24 mouse cellular contexts compared by ENCODE assay signal in the genomic region with DNA sequence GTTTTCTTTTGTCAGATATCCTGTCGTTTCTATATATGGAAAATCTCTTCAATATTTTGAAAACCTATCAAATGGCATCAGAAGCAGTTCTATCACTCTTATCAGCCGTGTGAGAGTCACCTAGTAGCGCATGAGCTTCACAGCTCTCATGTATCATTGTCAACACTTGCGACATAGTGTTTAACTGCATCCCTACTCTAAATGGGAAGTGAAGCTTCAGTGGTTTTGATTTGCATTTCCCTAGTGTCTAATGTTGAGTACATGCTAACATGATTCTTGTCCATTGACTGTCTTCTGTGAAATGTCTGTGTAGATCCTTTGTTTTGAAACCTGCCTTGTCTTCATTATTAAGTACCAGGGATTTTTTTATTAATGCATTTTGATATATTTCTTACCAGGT.
"Had no signal": no experiment of that assay in that cellular context is flagged by ENCODE, and none has a peak within 500 bp of the region (broad histone marks: within the 10 kb centered on the region; RNA-seq: fewer than 3 reads in every experiment).

No protein-coding gene starts in this region.

- DNase-seq: kidney, adult 9 months; kidney, postnatal 25 days; layer of hippocampus, adult 9-11 months; liver; lung, adult 18-20 months; lung, postnatal 10 days; lung, postnatal 4 days; retina, postnatal 1 day; right cerebral cortex, postnatal 25 days; spleen, adult 18-20 months; thymus, adult 18-20 months; thymus, postnatal 14 days; thymus, postnatal 4 days had no signal

- H3K9me3 ChIP-seq: limb, embryonic 10.5 days; limb, embryonic 13.5 days; liver, embryonic 12.5 days; liver, embryonic 15.5 days; lung, embryonic 15.5 days; midbrain, embryonic 10.5 days; midbrain, embryonic 13.5 days had no signal

- H3K27me3 ChIP-seq: liver, embryonic 12.5 days; liver, embryonic 15.5 days; lung, embryonic 15.5 days; megakaryocyte, embryonic 14.5 days; midbrain, embryonic 13.5 days had no signal

- H3K36me3 ChIP-seq: limb, embryonic 13.5 days; liver, embryonic 15.5 days; lung, embryonic 15.5 days; midbrain, embryonic 13.5 days had no signal

- H3K4me2 ChIP-seq: limb, embryonic 13.5 days; liver, embryonic 12.5 days; liver, embryonic 15.5 days; lung, embryonic 15.5 days; midbrain, embryonic 13.5 days had no signal

- H3K27ac ChIP-seq: layer of hippocampus, adult 2 months; limb, embryonic 10.5 days; limb, embryonic 13.5 days; liver, embryonic 12.5 days; liver, embryonic 15.5 days; lung, embryonic 15.5 days; midbrain, embryonic 10.5 days; midbrain, embryonic 13.5 days had no signal

- ATAC-seq: intestine, postnatal 0 days; liver, embryonic 12.5 days; midbrain, embryonic 13.5 days; midbrain, embryonic 16.5 days had no signal

- H3K9ac ChIP-seq: limb, embryonic 13.5 days; liver, embryonic 12.5 days; liver, embryonic 15.5 days; lung, embryonic 15.5 days; midbrain, embryonic 13.5 days had no signal

- H3K4me1 ChIP-seq: limb, embryonic 10.5 days; limb, embryonic 13.5 days; liver, embryonic 12.5 days; liver, embryonic 15.5 days; lung, embryonic 15.5 days; megakaryocyte, embryonic 14.5 days; midbrain, embryonic 10.5 days; midbrain, embryonic 13.5 days had no signal

- H3K4me3 ChIP-seq: layer of hippocampus, adult 2 months; limb, embryonic 10.5 days; limb, embryonic 13.5 days; liver, embryonic 12.5 days; liver, embryonic 15.5 days; lung, embryonic 15.5 days; megakaryocyte, embryonic 14.5 days; midbrain, embryonic 10.5 days; midbrain, embryonic 13.5 days had no signal
